Mouse (Mus musculus) intestine, postnatal 0 days (tissue): ENCODE data around the gene Itprid1. TPM values are rescaled to one million over a fixed set of nuclear protein-coding genes. Genes with fewer than 3 reads are reported as not detected.

Experiments
- ATAC-seq: fragments of 200-750 bp; cut with Nextera tagmentation; 2 replicates; pipeline ENCODE4 v1.8.0; 2017; ENCODE audit warnings: mild to moderate bottlenecking, moderate TSS enrichment, moderate library complexity
- H3K27ac ChIP-seq: fragments of 300-500 bp; sonication (generic); 2 replicates; pipeline ENCODE4 v1.5.1; 2014; ENCODE audit warnings: mild to moderate bottlenecking, low read depth, low read length, moderate library complexity
- H3K27me3 ChIP-seq: fragments of 300-500 bp; sonication (generic); replicated peaks from 2 replicates; pipeline ENCODE4 v1.6.1; 2014; ENCODE audit warnings: low read length, mixed read lengths; ENCODE audit not compliant: control insufficient read depth, insufficient read depth
- H3K36me3 ChIP-seq: fragments of 300-500 bp; sonication (generic); 2 replicates; pipeline ENCODE4 v1.6.1; 2014; ENCODE audit warnings: mild to moderate bottlenecking, moderate library complexity; ENCODE audit not compliant: control insufficient read depth, insufficient read depth
- H3K4me1 ChIP-seq: fragments of 300-500 bp; sonication (generic); replicated peaks from 2 replicates; pipeline ENCODE4 v1.6.1; 2014; ENCODE audit warnings: antibody characterized with exemption, low read length, mixed read lengths; ENCODE audit not compliant: control insufficient read depth, insufficient read depth
- H3K4me2 ChIP-seq: fragments of 300-500 bp; sonication (generic); replicated peaks from 2 replicates; pipeline ENCODE4 v1.6.1; 2014; ENCODE audit warnings: low read depth, mild to moderate bottlenecking, moderate library complexity
- H3K4me3 ChIP-seq: fragments of 300-500 bp; sonication (generic); 2 replicates; pipeline ENCODE4 v1.5.1; 2014; ENCODE audit warnings: low read depth, low read length
- H3K9ac ChIP-seq: fragments of 300-500 bp; sonication (generic); 2 replicates; pipeline ENCODE4 v1.6.1; 2014; ENCODE audit warnings: mild to moderate bottlenecking, low read depth, low read length
- H3K9me3 ChIP-seq: fragments of 300-500 bp; sonication (generic); 2 replicates; pipeline ENCODE4 v1.6.1; 2016; ENCODE audit warnings: mixed run types; ENCODE audit not compliant: control insufficient read depth
- CTCF ChIP-seq: sonication (generic); IDR thresholded peaks from 2 replicates; pipeline ENCODE4 v1.5.1; 2016; ENCODE audit warnings: low read depth, mild to moderate bottlenecking, control low read depth, antibody characterized with exemption, moderate library complexity
- WGBS: fragments of 180-500 bp; shearing (Covaris S2); extraction: QIAGEN DNeasy Blood & Tissue Kit; methylation state at CpG from one replicate; pipeline ENCODE4 v1.1.7; 2014; 5-methylcytosine and 5-hydroxymethylcytosine counted together
- polyA plus RNA-seq: library from polyadenylated mRNA; unstranded; fragments of >200 nt; fragmentation: Nextera tagmentation; extraction: Ambion mirVana; gene quantifications from 2 replicates; pipeline ENCODE4 v1.2.1, GENCODE M21; 2015

The Itprid1 gene
- polyA plus RNA-seq, 1 experiment from 2014 or later: not detected

GRCm38 (mm10) chr6:56027318-56027717 lies 190.6 kb downstream of the Itprid1 start:
- WGBS: 71% methylated on average over 6 of the region's 6 CpGs
- no peak for TF ChIP-seq CTCF
- H3K27ac ChIP-seq: no peak overlapping the region
- no peak overlapping the region for H3K4me2 ChIP-seq
- no peak overlapping the region for H3K4me3 ChIP-seq
- no peaks in the 10 kb centered on the region for H3K4me1 ChIP-seq
- H3K36me3 ChIP-seq: no peaks in the 10 kb centered on the region
- no peaks in the 10 kb centered on the region for H3K27me3 ChIP-seq
- no peaks in the 10 kb centered on the region for H3K9me3 ChIP-seq
- H3K9ac ChIP-seq: no peak overlapping the region
- ATAC-seq: no peak

- ATAC-seq: no peak
- 76% methylated on average over 5 of the region's 5 CpGs for WGBS
Measured at GRCm38 (mm10) chr6:56027966-56028365, 191.3 kb downstream of the Itprid1 start.

More at GRCm38 (mm10) chr6:56027966-56028365, 191.3 kb downstream of the Itprid1 start:
- TF ChIP-seq CTCF: no peak
- no peaks in the 10 kb centered on the region for H3K27me3 ChIP-seq
- no peaks in the 10 kb centered on the region for H3K9me3 ChIP-seq
- no peak overlapping the region for H3K9ac ChIP-seq
- H3K4me2 ChIP-seq: no peak overlapping the region
- H3K4me3 ChIP-seq: no peak overlapping the region
- H3K4me1 ChIP-seq: no peaks in the 10 kb centered on the region
- H3K27ac ChIP-seq: no peak overlapping the region
- no peaks in the 10 kb centered on the region for H3K36me3 ChIP-seq

Other genes starting within 250 kb of the Itprid1 start
- 0.82 and 0.99 TPM in 2 replicates for gene Neurod6, start 155.6 kb upstream of the Itprid1 start, polyA plus RNA-seq
- 0.20 and 0.21 TPM in 2 replicates for gene Ppp1r17, start 180.6 kb downstream of the Itprid1 start, polyA plus RNA-seq